Mouse (Mus musculus) thymus, adult 2 months (tissue): ENCODE results near the gene Tceanc. TPM values are rescaled to one million over a fixed set of nuclear protein-coding genes. Genes with fewer than 3 reads are reported as not detected.

Source experiments
- DNase-seq: peaks from one replicate; pipeline ENCODE4 v3.0.0; 2021
- H3K27ac ChIP-seq: fragments of 200-500 bp; 2 replicates; pipeline ENCODE4 v1.5.1; 2012; ENCODE audit warnings: low read length, control low read depth; ENCODE audit not compliant: control insufficient read depth, insufficient read depth
- H3K27me3 ChIP-seq: fragments of 200-500 bp; 2 replicates; pipeline ENCODE4 v1.6.1; 2012; ENCODE audit warnings: mild to moderate bottlenecking, low read length, moderate library complexity, mixed read lengths; ENCODE audit not compliant: control insufficient read depth, insufficient read depth
- H3K36me3 ChIP-seq: fragments of 200-500 bp; 2 replicates; pipeline ENCODE4 v1.6.1; 2012; ENCODE audit warnings: mild to moderate bottlenecking, low read length, moderate library complexity; ENCODE audit not compliant: control insufficient read depth, insufficient read depth
- H3K4me1 ChIP-seq: fragments of 200-500 bp; replicated peaks from 2 replicates; pipeline ENCODE4 v1.6.1; 2012; ENCODE audit warnings: low read length; ENCODE audit not compliant: control insufficient read depth, insufficient read depth
- H3K4me3 ChIP-seq: fragments of 200-500 bp; 2 replicates; pipeline ENCODE4 v1.5.1; 2012; ENCODE audit warnings: mild to moderate bottlenecking, low read length, control low read depth, moderate library complexity; ENCODE audit not compliant: control insufficient read depth, insufficient read depth
- CTCF ChIP-seq: fragments of 200-500 bp; IDR thresholded peaks from 2 replicates; pipeline ENCODE4 v1.5.1; 2012; ENCODE audit warnings: mild to moderate bottlenecking, control low read depth, low read length, moderate library complexity, borderline replicate concordance; ENCODE audit not compliant: control insufficient read depth, poor library complexity, insufficient read depth; ENCODE audit errors: extremely low read depth
- POLR2A ChIP-seq: fragments of 200-500 bp; IDR thresholded peaks from 2 replicates; pipeline ENCODE4 v1.6.1; 2012; ENCODE audit warnings: mild to moderate bottlenecking, low read length, control low read depth, moderate library complexity; ENCODE audit not compliant: control insufficient read depth, poor library complexity, insufficient read depth; ENCODE audit errors: extremely low read depth
- WGBS: fragments of 180-500 bp; shearing (Covaris S2); methylation state at CpG from one replicate; pipeline ENCODE4 v1.1.7; 2018; 5-methylcytosine and 5-hydroxymethylcytosine counted together
- polyA plus RNA-seq: library from polyadenylated mRNA; depleted of rRNA; stranded (reverse); fragments of >200 nt; gene quantifications from 2 replicates; pipeline ENCODE4 v1.2.3, GENCODE M21; 2012; rRNA removed

Tceanc gene
- 2.0 and 2.7 TPM in 2 replicates for polyA plus RNA-seq

DNA sequence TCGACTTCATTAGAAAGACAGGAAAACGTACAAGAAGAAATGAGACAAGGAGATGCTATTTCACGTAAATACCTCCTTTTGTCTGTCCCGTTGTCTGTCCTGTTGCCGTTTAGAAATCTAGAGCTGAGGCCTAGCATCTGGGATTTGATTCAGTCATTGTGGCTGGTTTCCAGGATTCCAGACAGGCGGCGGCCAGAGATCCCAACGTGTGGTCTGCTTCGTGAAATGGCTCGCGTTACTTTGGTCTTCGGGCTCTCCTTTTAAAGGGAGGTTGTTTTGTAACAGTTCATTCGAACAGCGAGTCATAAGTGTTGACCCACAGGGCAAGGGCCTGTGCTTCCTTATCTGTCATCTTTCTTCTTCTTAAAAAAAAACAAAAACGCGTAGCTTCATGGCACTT is at the start of gene Tceanc:
Gene Tceanc (minus strand): TSS at position 223 of the 400 bp plus-strand sequence.
- DNase-seq, result no peak
- no peaks in the 10 kb centered on the region for H3K27me3 ChIP-seq
- no peak within 1 kb of the TSS for H3K4me3 ChIP-seq
- TF ChIP-seq POLR2A (no peak), CTCF (no peak)
- H3K4me1 ChIP-seq, result peaks cover 3% of the 10 kb centered on the region; the same call in 1 of the 2 replicates
- 90% methylated on average over 16 of the region's 16 CpGs for WGBS
- H3K27ac ChIP-seq, result no peak within 1 kb of the TSS; the same call in 1 of the 2 replicates
- H3K36me3 ChIP-seq, result no peaks in the 10 kb centered on the region

DNA sequence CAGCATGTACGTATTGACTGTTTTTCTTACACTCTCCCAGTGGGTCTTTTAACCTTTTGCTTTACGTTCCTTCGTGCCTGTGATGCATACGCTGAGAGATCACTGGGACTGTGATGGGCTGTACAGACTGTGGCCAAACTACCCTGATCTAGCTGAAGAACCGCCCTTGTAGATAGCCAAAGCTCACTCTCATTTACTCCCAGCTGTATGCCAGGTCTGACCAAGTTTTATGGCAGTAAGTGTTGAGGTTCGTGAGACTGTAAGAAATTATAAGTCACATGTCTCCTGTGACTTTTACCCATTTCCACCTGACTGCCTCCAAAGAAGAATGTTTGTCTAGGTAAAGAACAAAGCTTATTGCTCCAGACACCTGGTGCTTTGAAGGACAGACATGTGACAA is 47.6 kb upstream of the Tceanc start:
- Histone ChIP-seq H3K27me3 (no peaks in the 10 kb centered on the region), H3K36me3 (no peaks in the 10 kb centered on the region), H3K27ac (no peak overlapping the region), H3K4me3 (no peak overlapping the region), H3K4me1 (no peaks in the 10 kb centered on the region)
- WGBS, result 90% methylated on average over 6 of the region's 6 CpGs
- DNase-seq, result no peak
- TF ChIP-seq POLR2A (no peak), CTCF (no peak)

GRCm38 (mm10) chrX:166565401-166565800 is 47.0 kb upstream of the Tceanc start:
- Histone ChIP-seq H3K36me3 (no peaks in the 10 kb centered on the region), H3K4me3 (no peak overlapping the region), H3K27ac (no peak overlapping the region), H3K4me1 (no peaks in the 10 kb centered on the region), H3K27me3 (no peaks in the 10 kb centered on the region)
- TF ChIP-seq CTCF (no peak), POLR2A (no peak)
- 83% methylated on average over 5 of the region's 5 CpGs for WGBS
- DNase-seq, result no peak

- no peak overlapping the region for H3K4me3 ChIP-seq
- no peaks in the 10 kb centered on the region for H3K36me3 ChIP-seq
- no peak overlapping the region for H3K27ac ChIP-seq
- H3K27me3 ChIP-seq, result no peaks in the 10 kb centered on the region
- TF ChIP-seq POLR2A (no peak), CTCF (no peak)
- WGBS, result 85% methylated on average over 5 of the region's 5 CpGs
- no peaks in the 10 kb centered on the region for H3K4me1 ChIP-seq
- DNase-seq, result no peak
Observed at GRCm38 (mm10) chrX:166564900-166565299, 46.5 kb upstream of the Tceanc start.

DNA sequence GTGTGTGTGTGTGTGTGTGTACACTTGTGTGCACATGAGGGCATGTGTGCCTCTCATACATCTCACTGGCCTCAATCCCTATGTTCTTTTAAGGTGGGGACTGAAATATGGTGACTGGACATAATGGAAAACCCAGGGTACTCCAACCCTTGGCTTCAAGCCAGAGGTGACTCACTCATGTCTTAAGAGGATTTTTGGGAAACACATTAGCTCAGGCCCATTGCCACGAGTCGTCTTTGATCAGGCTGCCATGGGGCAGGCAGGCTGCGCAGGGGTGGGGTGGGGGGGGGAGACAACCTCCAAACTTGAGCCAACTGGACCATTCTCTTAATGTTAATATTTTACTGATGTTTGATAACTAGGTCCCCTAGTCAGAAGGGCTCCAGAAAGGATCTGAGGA is 41.0 kb upstream of the Tceanc start:
- no peak for DNase-seq
- 100% methylated on average over 3 of the region's 3 CpGs for WGBS
- no peak for TF ChIP-seq CTCF
- TF ChIP-seq POLR2A, result no peak

GRCm38 (mm10) chrX:166552355-166552754 is 34.0 kb upstream of the Tceanc start:
- Histone ChIP-seq H3K4me1 (no peaks in the 10 kb centered on the region), H3K27me3 (no peaks in the 10 kb centered on the region), H3K36me3 (no peaks in the 10 kb centered on the region), H3K27ac (no peak overlapping the region), H3K4me3 (no peak overlapping the region)
- no peak for DNase-seq
- TF ChIP-seq POLR2A (no peak), CTCF (no peak)
- 95% methylated on average over 7 of the region's 7 CpGs for WGBS

More for the DNA sequence above, 41.0 kb upstream of the Tceanc start:
- Histone ChIP-seq H3K27ac (no peak overlapping the region), H3K4me1 (no peaks in the 10 kb centered on the region), H3K27me3 (no peaks in the 10 kb centered on the region), H3K4me3 (no peak overlapping the region), H3K36me3 (no peaks in the 10 kb centered on the region)

DNA sequence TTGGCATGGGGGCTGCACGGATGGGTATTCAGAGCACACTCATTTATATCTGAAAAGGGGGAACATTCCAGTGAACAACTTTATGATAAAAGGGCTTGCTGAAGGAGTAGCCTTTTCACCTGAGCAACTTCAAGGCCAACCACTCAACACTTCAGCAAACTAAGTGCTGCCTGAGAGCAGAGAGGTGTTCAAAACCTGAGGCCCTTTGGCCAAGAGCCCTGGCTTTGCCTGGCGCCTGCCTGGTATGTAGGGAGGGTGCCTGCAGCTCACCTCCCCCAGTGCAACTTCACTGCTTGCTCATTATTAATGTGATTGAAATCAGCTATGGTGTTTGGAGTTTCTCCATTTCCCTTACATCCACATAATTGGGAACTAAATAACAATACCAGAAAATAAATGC is 28.1 kb upstream of the Tceanc start:
- Histone ChIP-seq H3K27me3 (no peaks in the 10 kb centered on the region), H3K27ac (no peak overlapping the region), H3K4me1 (no peaks in the 10 kb centered on the region), H3K36me3 (no peaks in the 10 kb centered on the region), H3K4me3 (no peak overlapping the region)
- TF ChIP-seq CTCF, result no peak
- TF ChIP-seq POLR2A, result no peak
- no peak for DNase-seq
- 95% methylated on average over 2 of the region's 2 CpGs for WGBS
